Comparison of ENCODE assay signal across 17 mouse cellular contexts in genomic region chr12:65656772-65657171, GRCm38 (mm10).
"Had no signal": no experiment of that assay in that cellular context is flagged by ENCODE, and none has a peak within 500 bp of the region (broad histone marks: within the 10 kb centered on the region; RNA-seq: fewer than 3 reads in every experiment).

No protein-coding gene starts in this region.

- H3K4me3 ChIP-seq: neural tube, embryonic 12.5 days; neural tube, embryonic 13.5 days; neural tube, embryonic 15.5 days; stomach, embryonic 15.5 days had no signal

- H3K4me1 ChIP-seq: neural tube, embryonic 12.5 days; neural tube, embryonic 13.5 days; neural tube, embryonic 15.5 days; stomach, embryonic 15.5 days had no signal

- DNase-seq: retina, postnatal 1 day; right cerebral cortex, adult 18-20 months; right cerebral cortex, postnatal 14 days; right cerebral cortex, postnatal 25 days; right cerebral cortex, postnatal 4 days; spleen, adult 18-20 months; thymus, adult 18-20 months; thymus, adult 2 months; thymus, postnatal 14 days; thymus, postnatal 25 days; thymus, postnatal 36 days; thymus, postnatal 4 days had no signal

- H3K9ac ChIP-seq: neural tube, embryonic 12.5 days; neural tube, embryonic 13.5 days; neural tube, embryonic 15.5 days; stomach, embryonic 15.5 days had no signal

- H3K9me3 ChIP-seq: neural tube, embryonic 12.5 days; neural tube, embryonic 13.5 days; neural tube, embryonic 15.5 days; stomach, embryonic 15.5 days had no signal

- H3K27me3 ChIP-seq: neural tube, embryonic 12.5 days; neural tube, embryonic 13.5 days; neural tube, embryonic 15.5 days; stomach, embryonic 15.5 days had no signal

- H3K27ac ChIP-seq: neural tube, embryonic 12.5 days; neural tube, embryonic 13.5 days; neural tube, embryonic 15.5 days; stomach, embryonic 15.5 days; stomach, postnatal 0 days had no signal

- H3K36me3 ChIP-seq: neural tube, embryonic 12.5 days; neural tube, embryonic 13.5 days; neural tube, embryonic 15.5 days; stomach, embryonic 15.5 days had no signal
